Mouse (Mus musculus): ENCODE data around the gene Rabgap1l. TPM values are rescaled to one million over a fixed set of nuclear protein-coding genes. Genes with fewer than 3 reads are reported as not detected.

Rabgap1l gene
- polyA plus RNA-seq, 1 experiment from 2014 or later: 69.3 TPM

DNA sequence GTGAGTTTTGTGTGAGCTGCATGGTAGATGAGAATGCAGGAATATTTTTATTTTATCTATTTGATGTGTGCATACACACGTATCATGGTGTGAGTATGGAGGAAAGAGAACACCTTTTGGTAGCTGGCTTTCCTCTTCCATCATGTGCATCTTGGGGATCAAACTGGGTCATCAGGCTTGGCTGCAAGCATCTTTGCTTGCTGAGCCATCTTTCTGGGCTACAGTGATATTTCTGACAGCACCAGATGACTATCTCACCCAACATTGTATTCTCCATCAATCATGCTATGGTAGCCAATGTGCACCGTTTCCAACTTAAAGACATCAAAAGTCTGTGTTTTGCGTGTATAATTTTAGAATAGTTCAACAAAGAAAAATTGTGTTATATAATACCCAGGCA lies 30.6 kb upstream of the Rabgap1l start:
- DNase-seq (ENCODE audit: low spot score) (no peak), ATAC-seq (replicated peaks; ENCODE audit: low FRiP score) (no peak)
- no peaks in the 10 kb centered on the region for H3K9me3 ChIP-seq (ENCODE audit: control insufficient read depth, low read length)
- WGBS: 93% methylated on average over 3 of the region's 3 CpGs
- no peak overlapping the region for H3K4me3 ChIP-seq (ENCODE audit: low read depth, low read length)
- no peaks in the 10 kb centered on the region for H3K36me3 ChIP-seq (ENCODE audit: control insufficient read depth, insufficient read depth, low read length)
- H3K27ac ChIP-seq (ENCODE audit: low read depth, low read length): no peak overlapping the region
- H3K4me2 ChIP-seq: no peak overlapping the region
- no peak overlapping the region for H3K9ac ChIP-seq (ENCODE audit: low read depth, low read length)
- H3K4me1 ChIP-seq (replicated peaks; ENCODE audit: control insufficient read depth, insufficient read depth, low read length): peaks cover 6% of the 10 kb centered on the region; the same call in 1 of the 2 replicates
- H3K27me3 ChIP-seq (replicated peaks; ENCODE audit: control insufficient read depth, insufficient read depth, low read length): no peaks in the 10 kb centered on the region

GRCm38 (mm10) chr1:160814198-160814597 lies 21.2 kb upstream of the Rabgap1l start:
- ATAC-seq (replicated peaks; ENCODE audit: low FRiP score) (peak; percentile 43; the same call in 1 of the 2 replicates), DNase-seq (ENCODE audit: low spot score) (no peak)
- WGBS: 83% methylated on average over 5 of the region's 5 CpGs
- Histone ChIP-seq H3K27me3 (replicated peaks; ENCODE audit: control insufficient read depth, insufficient read depth, low read length) (no peaks in the 10 kb centered on the region), H3K9me3 (ENCODE audit: control insufficient read depth, low read length) (no peaks in the 10 kb centered on the region), H3K9ac (ENCODE audit: low read depth, low read length) (no peak overlapping the region), H3K4me2 (no peak overlapping the region), H3K4me3 (ENCODE audit: low read depth, low read length) (no peak overlapping the region), H3K27ac (ENCODE audit: low read depth, low read length) (no peak overlapping the region), H3K4me1 (replicated peaks; ENCODE audit: control insufficient read depth, insufficient read depth, low read length) (peaks cover 8% of the 10 kb centered on the region; the same call in 1 of the 2 replicates), H3K36me3 (ENCODE audit: control insufficient read depth, insufficient read depth, low read length) (no peaks in the 10 kb centered on the region)

DNA sequence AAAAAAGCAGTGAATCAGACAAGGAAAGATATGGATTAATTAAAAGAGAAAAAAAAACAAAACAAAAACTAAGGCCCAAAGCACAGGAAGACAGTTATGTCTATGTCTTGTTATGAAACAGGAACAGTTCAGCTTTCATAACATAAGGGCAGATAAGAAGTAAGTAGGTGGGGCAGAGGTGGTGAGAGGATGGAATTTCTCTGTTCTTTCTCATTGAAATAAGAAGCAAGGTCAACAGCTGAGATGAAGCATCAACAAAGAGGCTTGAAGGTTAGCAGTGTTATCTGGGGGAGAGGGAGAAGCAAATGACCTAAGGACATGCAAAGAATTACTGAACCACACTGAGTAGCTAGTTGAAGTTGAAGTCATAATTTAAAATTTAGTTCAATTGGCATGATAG lies 19.4 kb upstream of the Rabgap1l start:
- DNase-seq (ENCODE audit: low spot score): no peak
- Histone ChIP-seq H3K4me1 (replicated peaks; ENCODE audit: control insufficient read depth, insufficient read depth, low read length) (peaks cover 8% of the 10 kb centered on the region; the same call in 1 of the 2 replicates), H3K4me2 (no peak overlapping the region), H3K9me3 (ENCODE audit: control insufficient read depth, low read length) (no peaks in the 10 kb centered on the region), H3K4me3 (ENCODE audit: low read depth, low read length) (no peak overlapping the region), H3K27me3 (replicated peaks; ENCODE audit: control insufficient read depth, insufficient read depth, low read length) (no peaks in the 10 kb centered on the region), H3K36me3 (ENCODE audit: control insufficient read depth, insufficient read depth, low read length) (no peaks in the 10 kb centered on the region), H3K27ac (ENCODE audit: low read depth, low read length) (no peak overlapping the region), H3K9ac (ENCODE audit: low read depth, low read length) (no peak overlapping the region)
- 0 out of 2 replicates have a peak, but pooled peaks have one; percentile 52 for ATAC-seq (replicated peaks; ENCODE audit: low FRiP score)

DNA sequence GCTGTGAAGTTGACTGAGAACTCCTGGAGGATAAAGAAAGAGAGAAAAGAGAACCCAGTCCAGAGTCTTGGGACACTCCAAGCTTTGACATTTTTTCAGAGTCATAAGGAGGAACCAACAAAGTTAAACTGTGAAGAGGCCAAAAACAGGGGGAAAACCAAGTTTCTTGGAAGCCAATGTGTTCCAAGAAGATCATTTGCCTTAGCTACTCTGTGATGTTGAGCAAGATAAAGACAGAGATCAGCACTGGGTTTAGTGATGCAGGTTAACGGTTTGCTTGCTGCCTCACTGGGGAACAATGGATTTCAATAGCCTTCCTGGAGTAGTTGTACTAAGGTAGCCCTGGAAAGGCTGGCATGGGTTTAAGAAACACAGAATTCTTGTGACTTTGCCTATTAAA lies 18.9 kb upstream of the Rabgap1l start:
- WGBS: 44% methylated on average over 1 of the region's 1 CpGs

DNA sequence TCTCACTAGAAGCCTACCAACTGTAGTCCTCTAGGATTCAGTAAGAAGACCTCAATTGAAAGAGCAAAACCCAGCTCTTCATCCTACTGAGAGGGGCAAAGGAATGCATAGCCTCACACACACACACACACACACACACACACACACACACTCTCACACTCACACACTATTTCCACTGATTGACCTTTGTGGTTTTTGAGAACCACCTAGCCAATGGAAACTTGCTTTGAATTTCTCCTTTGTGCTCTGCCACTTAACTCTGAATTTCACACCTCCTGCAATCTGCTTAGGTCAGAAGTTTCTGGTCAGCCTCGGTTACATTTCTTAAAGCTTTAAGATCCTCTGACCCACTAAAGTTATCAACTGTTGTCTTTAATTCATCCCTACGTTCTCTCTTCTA lies 12.3 kb upstream of the Rabgap1l start:
- no peak overlapping the region for H3K27ac ChIP-seq (ENCODE audit: low read depth, low read length)
- ATAC-seq (replicated peaks; ENCODE audit: low FRiP score) (no peak), DNase-seq (ENCODE audit: low spot score) (no peak)
- WGBS: 47% methylated on average over 2 of the region's 2 CpGs
- no peak overlapping the region for H3K4me2 ChIP-seq
- no peaks in the 10 kb centered on the region for H3K9me3 ChIP-seq (ENCODE audit: control insufficient read depth, low read length)
- H3K36me3 ChIP-seq (ENCODE audit: control insufficient read depth, insufficient read depth, low read length): no peaks in the 10 kb centered on the region
- H3K4me1 ChIP-seq (replicated peaks; ENCODE audit: control insufficient read depth, insufficient read depth, low read length): no peaks in the 10 kb centered on the region
- no peak overlapping the region for H3K9ac ChIP-seq (ENCODE audit: low read depth, low read length)
- H3K4me3 ChIP-seq (ENCODE audit: low read depth, low read length): no peak overlapping the region
- no peaks in the 10 kb centered on the region for H3K27me3 ChIP-seq (replicated peaks; ENCODE audit: control insufficient read depth, insufficient read depth, low read length)

More for the DNA sequence above, 18.9 kb upstream of the Rabgap1l start:
- Histone ChIP-seq H3K9me3 (ENCODE audit: control insufficient read depth, low read length) (no peaks in the 10 kb centered on the region), H3K27ac (ENCODE audit: low read depth, low read length) (peak overlapping the region; percentile 8; the same call in 1 of the 2 replicates), H3K4me2 (peak overlapping the region; percentile 10; the same call in 1 of the 2 replicates), H3K4me1 (replicated peaks; ENCODE audit: control insufficient read depth, insufficient read depth, low read length) (peaks cover 8% of the 10 kb centered on the region; the same call in 1 of the 2 replicates), H3K4me3 (ENCODE audit: low read depth, low read length) (no peak overlapping the region), H3K36me3 (ENCODE audit: control insufficient read depth, insufficient read depth, low read length) (no peaks in the 10 kb centered on the region), H3K27me3 (replicated peaks; ENCODE audit: control insufficient read depth, insufficient read depth, low read length) (no peaks in the 10 kb centered on the region), H3K9ac (ENCODE audit: low read depth, low read length) (no peak overlapping the region)
- ATAC-seq (replicated peaks; ENCODE audit: low FRiP score): peak; percentile 60
- no peak for DNase-seq (ENCODE audit: low spot score)

DNA sequence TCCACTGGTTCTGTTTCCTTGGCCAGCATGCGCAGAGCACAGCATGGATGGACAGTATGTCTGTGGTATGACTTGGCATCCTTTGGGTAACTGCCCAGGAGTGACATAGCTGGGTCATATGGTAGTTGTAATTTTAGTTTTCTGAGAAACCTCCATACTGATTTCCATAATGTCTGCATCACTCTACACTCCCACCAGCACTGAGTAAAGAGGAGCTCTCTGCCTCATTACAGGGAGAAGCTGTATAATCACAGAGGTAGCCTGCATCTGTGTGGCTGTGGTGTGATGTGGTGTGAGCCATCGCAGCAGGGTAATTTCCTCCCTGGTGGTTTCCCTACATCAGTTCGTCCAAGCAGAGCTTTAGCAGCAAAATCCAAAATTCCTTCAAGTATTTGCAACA lies 7.0 kb upstream of the Rabgap1l start:
- H3K4me1 ChIP-seq (replicated peaks; ENCODE audit: control insufficient read depth, insufficient read depth, low read length): peaks cover 4% of the 10 kb centered on the region
- H3K4me2 ChIP-seq: no peak overlapping the region
- H3K9ac ChIP-seq (ENCODE audit: low read depth, low read length): no peak overlapping the region
- no peaks in the 10 kb centered on the region for H3K9me3 ChIP-seq (ENCODE audit: control insufficient read depth, low read length)
- no peaks in the 10 kb centered on the region for H3K27me3 ChIP-seq (replicated peaks; ENCODE audit: control insufficient read depth, insufficient read depth, low read length)
- no peak overlapping the region for H3K27ac ChIP-seq (ENCODE audit: low read depth, low read length)
- H3K36me3 ChIP-seq (ENCODE audit: control insufficient read depth, insufficient read depth, low read length): no peaks in the 10 kb centered on the region
- no peak overlapping the region for H3K4me3 ChIP-seq (ENCODE audit: low read depth, low read length)
- ATAC-seq (replicated peaks; ENCODE audit: low FRiP score) (no peak), DNase-seq (ENCODE audit: low spot score) (no peak)
- 81% methylated on average over 3 of the region's 3 CpGs for WGBS

DNA sequence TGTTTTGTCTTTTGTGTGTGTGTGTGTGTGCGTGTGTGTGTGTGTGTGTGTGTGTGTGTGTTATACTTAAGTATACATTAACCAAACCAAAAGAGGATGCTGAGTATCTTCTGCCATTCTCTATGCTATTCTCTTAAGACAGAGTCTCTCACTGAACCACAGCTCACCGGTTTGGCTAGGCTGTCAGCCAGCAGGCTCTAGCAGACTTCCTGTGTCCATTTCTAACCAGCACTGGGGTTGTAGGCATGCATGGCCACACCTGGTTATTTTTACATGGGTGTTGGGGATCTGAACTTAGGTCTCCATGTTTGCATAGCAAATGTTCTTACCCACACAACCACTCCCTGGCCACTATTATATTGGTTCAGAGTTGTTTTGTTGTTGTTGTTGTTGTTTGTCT lies 2.0 kb upstream of the Rabgap1l start:
- H3K36me3 ChIP-seq (ENCODE audit: control insufficient read depth, insufficient read depth, low read length): no peaks in the 10 kb centered on the region
- H3K27ac ChIP-seq (ENCODE audit: low read depth, low read length): peak overlapping the region; percentile 80

DNA sequence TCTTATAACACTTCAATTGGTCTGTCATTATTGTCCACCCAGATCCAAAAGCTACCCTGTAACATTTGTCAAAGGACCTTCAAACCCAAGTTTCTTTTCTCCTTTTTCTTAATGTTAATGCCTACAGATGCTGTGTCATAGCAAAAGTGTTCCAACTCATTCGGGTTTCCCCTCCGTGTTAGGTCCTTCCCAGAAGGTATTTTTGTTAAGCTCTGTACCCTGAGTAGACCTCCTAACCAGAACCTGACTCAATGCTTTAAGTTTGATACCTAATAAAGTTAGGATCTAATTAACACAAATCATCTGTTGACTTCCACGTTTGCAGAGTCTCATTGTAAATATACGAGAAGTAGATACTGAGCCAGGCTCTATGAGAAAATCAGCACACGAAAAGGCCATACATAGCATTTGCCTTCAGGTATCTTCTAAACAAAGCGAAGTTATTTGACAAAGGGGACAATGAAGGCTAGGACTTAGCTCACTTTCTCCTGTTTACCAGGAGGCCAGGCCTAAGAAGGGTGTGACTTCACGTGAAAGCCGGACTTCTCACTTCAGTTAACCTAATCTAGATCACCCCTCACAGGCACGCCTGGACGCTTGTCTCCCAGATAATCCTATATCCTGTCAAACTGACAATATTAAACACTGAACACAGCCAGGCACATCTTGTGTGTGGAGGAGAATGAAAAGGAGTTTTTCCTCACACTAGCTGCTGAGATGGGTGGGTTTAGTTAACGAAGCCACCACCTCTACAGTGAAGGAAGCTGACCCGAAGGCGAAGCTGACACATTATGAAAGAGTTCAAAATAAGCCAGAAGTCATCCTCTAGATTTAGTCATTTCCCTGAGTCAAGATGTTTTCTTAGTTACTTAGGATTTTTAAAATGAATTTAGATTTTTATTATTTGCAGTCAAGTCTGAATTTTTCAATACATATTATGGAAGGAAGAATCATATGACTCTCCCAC lies 1.1 kb upstream of the Rabgap1l start:
- 45% methylated on average over 13 of the region's 13 CpGs for WGBS
- Histone ChIP-seq H3K4me3 (ENCODE audit: low read depth, low read length) (no peak overlapping the region), H3K27ac (ENCODE audit: low read depth, low read length) (peak overlapping the region; percentile 88), H3K27me3 (replicated peaks; ENCODE audit: control insufficient read depth, insufficient read depth, low read length) (no peaks in the 10 kb centered on the region), H3K4me1 (replicated peaks; ENCODE audit: control insufficient read depth, insufficient read depth, low read length) (peaks cover 7% of the 10 kb centered on the region), H3K9ac (ENCODE audit: low read depth, low read length) (no peak overlapping the region), H3K36me3 (ENCODE audit: control insufficient read depth, insufficient read depth, low read length) (no peaks in the 10 kb centered on the region), H3K9me3 (ENCODE audit: control insufficient read depth, low read length) (no peaks in the 10 kb centered on the region), H3K4me2 (peak overlapping the region; percentile 84)
- DNase-seq (ENCODE audit: low spot score): peak; percentile 47
- peak; percentile 80 for ATAC-seq (replicated peaks; ENCODE audit: low FRiP score)

More for the DNA sequence above, 2.0 kb upstream of the Rabgap1l start:
- H3K4me2 ChIP-seq: no peak overlapping the region
- H3K4me3 ChIP-seq (ENCODE audit: low read depth, low read length): no peak overlapping the region
- no peak overlapping the region for H3K9ac ChIP-seq (ENCODE audit: low read depth, low read length)
- H3K27me3 ChIP-seq (replicated peaks; ENCODE audit: control insufficient read depth, insufficient read depth, low read length): no peaks in the 10 kb centered on the region
- H3K4me1 ChIP-seq (replicated peaks; ENCODE audit: control insufficient read depth, insufficient read depth, low read length): peaks cover 7% of the 10 kb centered on the region
- DNase-seq (ENCODE audit: low spot score): no peak
- ATAC-seq (replicated peaks; ENCODE audit: low FRiP score): no peak
- 63% methylated on average over 2 of the region's 2 CpGs for WGBS
- no peaks in the 10 kb centered on the region for H3K9me3 ChIP-seq (ENCODE audit: control insufficient read depth, low read length)

Data from liver, embryonic 11.5 days (tissue).